Mouse (Mus musculus) cerebellum, adult 11 months (tissue): ENCODE results near the gene Cstad.
A peak's percentile ranks its signal among the peaks of the same experiment; 100 is the strongest.

ENCODE experiments used
- DNase-seq: peaks from one replicate; pipeline ENCODE4 v3.0.0; 2022

Gene Cstad

DNA sequence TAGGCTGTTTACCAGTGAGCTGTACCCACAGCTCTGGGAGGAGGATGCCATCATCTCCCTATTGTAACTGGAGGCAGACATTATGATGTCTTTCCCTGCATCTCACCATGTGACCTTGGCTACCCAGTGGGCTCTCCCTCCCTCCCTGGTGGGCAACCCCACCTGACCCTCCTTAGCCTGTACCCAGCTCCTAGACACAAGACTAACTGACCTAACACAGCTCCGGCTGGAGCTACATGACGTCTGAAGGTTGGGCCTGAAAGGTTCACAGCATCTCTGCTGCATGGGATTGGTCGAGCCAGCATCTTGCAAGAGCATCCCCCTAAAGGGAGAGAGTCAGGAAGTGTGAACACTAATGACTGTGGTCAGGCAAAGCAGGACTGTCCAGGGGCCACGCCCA lies 35.0 kb downstream of the Cstad start:
- DNase-seq: no peak

DNA sequence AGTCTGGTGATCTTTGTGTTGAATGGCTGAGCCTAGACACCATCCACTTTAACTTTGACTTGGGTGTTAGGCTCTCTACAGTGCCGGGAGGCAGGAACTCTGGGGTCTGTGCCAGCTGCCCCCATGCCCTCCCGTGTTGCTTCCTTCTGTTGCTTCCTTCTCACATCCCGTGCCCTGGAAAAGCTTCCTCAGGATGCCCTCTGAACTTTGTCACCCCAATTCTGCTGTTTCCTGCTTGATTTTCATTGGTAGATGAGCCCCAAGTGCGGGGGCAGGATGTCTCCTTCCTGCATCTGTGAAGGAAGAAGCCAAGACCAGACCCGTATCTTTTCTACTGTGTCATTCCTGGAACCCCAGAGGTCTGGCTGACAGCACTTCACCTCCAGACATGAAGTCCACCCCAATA lies 41.4 kb downstream of the Cstad start:
- DNase-seq: no peak

DNA sequence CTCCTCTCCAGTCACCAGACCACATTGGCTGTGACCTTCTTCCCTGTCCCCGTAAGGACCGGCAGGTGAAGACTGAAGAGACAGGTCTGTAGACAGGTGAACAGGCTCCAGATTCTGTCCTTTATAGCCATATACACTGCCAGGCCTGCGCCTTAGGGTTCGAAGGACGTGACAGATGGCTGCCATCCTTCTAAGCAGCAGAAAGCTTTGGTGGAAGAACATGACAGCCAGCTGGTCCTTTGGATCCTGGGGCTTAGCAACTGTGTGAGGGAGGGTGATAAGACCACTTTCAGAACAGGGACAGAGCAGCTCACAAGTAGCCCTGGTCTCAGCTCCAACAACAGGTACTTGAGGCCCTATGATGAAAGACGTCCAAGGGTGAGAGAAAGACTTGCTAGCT lies 43.2 kb downstream of the Cstad start:
- DNase-seq: no peak

DNA sequence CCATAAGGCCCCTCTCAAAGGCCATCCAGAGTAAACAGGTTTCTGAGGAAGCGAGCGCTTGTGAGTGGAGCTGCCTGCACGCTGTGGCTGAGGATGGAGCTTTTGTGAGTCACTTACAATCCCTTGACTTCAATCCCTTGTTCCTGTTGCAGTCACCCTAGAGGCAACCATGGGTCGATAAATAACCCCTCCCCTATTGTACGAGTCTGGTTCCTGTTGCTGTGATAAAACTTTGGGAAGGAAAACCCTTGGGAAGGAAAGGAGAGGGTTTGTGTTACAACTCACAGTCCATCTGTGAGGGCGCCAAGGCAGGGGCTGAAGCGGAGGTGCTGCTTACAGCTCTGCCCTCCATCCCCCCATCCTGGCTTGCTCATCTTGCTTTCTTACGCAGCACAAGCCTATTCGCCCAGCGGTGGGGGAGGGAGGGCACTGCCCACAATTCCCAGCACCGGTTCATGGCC lies 45.2 kb downstream of the Cstad start:
- DNase-seq: no peak

DNA sequence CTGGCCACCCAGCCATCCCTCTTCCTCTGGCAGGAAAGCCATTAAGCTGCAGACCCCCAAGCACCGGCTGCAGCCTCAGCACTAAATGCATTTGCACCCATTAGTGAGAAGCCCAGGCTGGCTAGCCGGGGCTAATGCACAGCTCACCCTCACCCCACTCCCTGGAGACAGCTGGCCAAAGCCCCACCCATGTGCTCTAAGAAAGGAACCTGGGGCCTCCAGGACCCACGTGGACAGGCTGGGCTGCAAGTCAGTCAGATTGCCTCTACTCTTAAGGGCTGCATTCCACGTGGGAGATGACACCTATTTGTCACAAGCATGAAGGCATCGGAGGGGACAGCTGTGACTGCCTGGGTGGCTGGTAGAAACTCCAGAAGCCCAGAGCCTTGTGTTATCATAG lies 48.0 kb downstream of the Cstad start:
- no peak for DNase-seq

DNA sequence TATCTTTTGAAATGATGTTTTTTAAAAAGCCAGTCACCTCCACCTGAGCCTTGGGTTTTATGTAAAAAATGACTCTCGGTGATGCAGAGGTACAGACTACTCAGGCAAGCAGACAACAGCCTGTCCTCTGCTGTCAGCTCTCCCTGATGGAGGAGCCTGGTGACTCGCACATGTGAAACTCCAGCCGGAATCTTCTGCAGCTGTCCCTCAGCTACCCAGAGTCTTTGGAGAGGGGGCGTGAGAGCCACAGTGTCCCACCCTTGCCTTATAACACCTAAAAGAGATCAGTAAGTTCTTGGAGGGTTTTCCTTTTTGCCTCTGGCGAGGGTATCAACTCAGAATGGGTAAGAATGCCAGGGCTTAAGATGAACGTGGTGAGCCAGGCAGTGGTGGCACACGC lies 48.6 kb downstream of the Cstad start:
- DNase-seq: no peak

DNA sequence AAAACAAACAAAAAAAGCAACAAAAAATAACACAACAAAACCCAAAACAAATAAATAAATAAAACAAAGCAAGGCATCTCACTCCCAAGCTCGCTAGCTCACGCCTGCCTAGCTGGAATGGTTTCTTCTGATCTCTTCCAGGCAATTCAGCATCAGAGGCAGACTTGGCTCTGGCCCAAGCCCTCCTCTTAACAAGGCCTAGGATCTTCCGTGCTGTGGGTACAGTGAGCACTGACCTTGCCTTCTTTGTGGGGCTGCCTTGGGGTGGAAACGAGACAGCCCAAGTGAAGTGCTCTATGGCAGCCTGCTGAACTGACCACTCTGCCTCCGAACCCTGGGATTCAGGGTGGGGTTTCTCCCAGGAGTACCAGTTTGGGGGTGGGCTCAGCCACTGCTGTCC lies 52.0 kb downstream of the Cstad start:
- DNase-seq: no peak

DNA sequence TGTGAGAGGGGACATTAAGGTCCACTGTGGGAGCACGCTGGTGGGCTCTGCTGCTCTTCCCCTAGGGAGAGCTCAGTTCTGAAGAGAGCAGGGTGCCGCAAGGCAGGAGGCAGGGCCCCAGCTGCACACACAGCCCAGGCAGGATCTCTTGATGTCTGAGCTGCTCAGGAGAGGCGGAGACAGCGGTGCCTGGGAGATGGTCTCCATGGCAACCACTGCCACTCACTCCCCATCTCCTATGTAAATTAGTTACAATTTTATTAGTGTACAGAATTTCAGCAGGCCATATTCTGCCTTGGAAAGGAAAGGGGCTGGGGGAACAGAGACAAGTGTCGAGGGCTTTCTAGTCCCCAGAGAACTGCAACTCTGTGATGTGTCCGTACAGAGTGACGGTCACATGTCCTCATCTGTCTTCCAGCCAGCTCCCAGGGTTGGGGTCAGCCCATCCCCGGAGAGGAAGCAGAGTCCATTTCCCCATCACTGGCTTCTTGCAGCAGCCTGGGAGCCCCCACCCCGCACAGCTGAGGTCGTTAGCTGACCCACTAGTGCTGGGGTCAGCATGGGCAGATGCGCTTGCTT lies 52.6 kb downstream of the Cstad start:
- DNase-seq: no peak

DNA sequence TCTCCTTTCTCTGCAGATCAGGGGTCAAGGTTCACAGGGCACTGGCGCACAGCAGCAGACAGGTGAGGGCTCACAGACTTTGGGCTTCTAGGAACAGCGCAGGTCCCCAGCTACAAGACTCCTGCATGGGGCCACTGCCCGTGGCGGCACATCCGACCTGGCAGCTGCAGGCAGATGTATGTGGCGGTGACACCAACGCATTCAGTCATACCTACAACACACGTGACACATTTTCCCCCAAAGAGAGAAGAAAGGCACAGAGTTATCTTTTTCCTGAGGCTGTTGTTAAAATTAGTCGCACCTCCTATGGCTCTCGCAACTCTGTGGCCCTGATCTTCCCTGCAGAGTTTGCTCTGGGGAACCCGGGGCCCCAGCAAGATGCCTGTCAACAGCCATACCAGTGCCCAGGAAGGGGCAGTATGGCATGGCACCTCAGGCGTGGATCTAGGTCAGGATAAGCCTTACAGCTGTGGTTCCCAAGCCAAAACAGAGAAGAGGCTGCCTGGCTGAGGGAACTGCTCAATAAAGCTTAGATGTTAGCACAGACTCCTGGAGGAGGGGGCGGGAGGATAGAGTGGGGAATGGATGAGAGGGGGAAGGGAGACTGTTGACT lies 53.1 kb downstream of the Cstad start:
- DNase-seq: no peak

DNA sequence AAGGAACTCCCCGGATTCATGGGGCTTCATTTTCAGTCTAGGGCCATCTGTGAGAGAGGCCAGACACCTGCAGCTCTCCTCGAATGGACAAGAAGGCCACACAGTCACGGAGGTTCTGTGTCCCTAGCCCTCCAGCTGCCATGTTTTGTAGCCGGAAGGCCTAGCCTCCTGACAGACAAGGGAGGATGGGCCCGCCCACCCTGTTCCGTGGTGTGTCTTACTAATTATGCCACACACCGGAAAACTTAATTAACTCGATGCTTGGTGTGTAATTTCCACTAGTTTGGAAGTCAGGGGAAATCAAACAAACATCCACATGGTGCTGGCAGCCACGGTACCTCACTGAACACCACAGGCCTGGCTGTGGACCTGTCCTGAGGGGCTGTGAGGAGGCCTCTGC lies 55.4 kb downstream of the Cstad start:
- DNase-seq: no peak

DNA sequence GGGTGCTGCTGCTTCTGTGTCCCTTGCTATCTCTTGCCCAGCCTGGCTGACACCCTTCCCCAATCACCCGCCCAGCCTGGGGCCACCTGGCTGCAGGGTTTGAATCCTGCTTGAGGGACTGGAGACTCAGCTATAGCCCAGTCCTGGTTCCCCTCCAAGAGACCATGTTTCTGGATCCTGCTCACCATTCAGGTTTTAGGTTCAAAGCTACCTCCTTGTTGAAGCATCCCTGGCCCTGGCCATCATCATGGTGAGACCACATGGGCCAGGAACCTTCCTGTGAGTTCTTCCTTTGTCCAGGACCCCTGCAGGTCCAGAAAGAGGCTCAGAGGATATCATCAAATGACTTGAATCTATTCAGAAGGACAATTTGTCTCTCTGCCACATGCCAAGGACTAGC lies 57.0 kb downstream of the Cstad start:
- no peak for DNase-seq

DNA sequence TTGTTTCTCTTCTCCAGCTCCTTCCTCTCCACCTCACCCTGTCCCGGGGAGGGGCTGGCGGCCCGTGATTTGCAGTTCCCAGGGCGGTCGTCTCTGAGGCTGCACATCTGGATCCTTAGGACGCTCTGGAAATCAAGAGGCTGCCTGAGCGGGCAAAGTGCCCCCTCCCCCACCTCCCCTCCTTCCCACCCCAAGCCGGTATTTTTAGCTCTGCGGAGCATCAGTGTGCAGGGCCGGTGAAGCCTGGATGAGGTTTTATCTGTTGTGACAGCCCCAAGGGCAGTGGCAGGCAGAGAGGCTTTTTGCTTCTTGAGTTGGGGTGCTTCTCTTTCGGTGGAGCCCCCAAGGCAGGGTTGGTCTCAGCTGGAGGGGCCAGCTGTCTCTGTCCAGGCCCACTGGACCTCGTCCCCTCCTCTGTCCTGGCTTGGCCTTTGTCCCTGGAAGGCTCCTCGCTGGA lies 57.8 kb downstream of the Cstad start:
- no peak for DNase-seq

DNA sequence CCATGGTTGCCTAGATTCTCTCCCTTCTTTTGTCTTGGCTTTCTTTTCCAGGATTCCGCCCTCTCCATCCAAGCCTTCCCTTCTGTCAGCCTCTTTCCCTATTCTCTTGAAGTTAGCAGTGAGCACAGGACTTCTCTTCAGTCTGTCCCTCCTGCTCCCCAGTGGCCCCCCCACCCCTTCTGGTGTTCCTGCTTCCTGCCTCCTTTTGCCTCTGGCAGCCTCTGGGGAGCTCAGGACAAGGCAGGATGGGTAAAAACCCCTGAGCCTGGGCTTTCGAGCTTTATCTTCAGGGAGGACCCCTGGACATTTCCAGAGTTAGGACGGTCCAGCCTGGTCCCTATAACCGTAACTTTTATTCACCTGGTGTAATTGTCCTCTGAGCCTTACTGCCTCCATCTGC lies 58.2 kb downstream of the Cstad start:
- DNase-seq: no peak

DNA sequence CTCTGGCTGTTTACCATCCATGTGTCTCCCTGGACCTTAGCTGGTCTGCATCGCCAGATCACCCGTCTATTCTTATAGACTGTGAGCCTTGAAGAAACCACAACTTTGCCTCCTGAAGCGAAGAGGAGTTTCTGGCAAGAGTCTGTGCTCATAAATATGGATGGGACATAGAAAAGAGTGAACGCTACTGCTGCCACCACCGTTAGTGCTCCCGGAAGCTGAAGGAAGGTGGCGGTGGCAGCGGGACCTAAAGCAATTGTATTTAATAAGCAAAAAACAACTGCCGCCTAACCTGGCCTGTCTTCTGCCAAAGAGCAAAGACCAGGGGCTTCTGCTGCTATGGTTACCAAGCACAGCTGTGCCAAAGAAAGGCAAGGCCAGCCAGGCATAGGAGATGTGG lies 59.3 kb downstream of the Cstad start:
- no peak for DNase-seq

DNA sequence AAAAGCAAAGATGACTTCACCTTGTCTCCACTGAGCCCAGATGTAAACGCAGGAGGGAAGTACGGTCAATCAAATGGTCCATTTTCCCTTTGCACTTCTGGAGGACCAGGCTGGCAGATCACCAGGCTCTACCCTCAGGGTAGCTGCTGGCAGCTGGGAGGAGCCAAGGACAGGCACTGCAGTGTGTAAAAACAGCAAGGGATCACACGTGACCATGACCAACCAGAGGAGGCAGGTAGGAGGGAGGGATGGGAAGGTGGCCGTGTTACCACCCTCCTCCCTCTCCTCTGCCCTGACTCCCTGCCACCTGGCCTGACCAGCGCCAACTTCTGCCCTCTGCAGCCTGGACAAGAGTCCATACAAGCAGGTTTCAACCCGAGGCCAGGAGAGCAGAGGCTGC lies 59.7 kb downstream of the Cstad start:
- no peak for DNase-seq

DNA sequence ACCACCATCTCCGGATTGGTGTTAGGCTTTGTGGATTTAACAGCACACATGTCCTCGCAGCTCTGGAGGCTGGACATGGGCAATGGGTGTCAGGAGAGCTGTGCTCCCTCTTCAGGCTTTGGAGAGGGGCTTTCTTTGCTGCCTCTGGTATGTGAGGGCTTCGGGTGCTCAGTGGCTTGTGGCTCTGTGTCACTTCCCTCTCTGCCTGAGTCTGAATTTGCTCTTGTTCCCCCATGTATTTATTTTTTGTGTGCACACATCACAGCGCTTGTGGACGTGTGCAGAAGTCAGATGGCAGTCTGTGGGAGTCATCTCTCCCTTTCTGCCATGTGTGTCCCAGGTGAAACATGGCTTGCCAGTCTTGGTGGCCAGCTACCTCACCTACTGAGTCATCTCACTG lies 60.9 kb downstream of the Cstad start:
- DNase-seq: no peak

DNA sequence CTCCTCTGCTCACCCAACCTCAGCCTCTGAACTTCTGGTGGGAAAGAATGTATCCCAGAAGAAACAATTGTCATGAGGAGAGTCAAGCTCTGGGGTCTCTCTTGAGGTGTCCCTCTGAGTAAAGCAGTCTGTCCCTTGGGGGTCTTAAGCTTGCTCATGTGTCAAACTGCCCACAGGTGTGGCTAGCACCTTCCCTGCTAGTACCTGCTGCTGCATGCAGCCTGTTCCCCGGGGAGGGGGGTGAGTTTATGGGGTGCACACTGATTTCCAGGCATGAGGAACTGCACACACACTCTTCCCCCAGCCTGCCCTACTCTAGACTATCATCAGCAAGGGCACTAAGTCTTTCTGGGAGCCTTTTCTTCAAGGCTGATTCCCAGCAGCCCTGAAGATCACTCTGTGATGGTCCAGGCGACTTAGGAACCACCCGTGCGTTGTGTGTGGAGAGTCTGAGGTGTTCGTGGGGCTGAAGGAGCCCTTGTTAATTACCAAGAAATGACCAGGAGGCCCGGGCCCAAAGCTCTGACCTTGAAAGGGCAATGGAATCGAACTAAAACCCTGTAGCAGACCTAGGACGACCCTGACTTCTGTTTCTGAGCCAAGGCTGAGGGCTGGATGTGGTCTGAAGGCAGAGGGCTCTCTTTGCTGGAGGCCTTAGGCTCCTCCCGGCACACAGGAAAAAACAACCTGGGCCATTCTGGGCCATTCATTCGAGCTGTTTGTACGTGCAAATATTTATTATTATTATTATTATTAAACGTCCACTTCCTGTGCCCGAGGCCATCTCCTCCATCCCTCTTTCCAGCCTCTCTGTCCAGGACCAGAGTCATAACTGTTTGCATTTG lies 62.1 kb downstream of the Cstad start:
- no peak for DNase-seq

DNA sequence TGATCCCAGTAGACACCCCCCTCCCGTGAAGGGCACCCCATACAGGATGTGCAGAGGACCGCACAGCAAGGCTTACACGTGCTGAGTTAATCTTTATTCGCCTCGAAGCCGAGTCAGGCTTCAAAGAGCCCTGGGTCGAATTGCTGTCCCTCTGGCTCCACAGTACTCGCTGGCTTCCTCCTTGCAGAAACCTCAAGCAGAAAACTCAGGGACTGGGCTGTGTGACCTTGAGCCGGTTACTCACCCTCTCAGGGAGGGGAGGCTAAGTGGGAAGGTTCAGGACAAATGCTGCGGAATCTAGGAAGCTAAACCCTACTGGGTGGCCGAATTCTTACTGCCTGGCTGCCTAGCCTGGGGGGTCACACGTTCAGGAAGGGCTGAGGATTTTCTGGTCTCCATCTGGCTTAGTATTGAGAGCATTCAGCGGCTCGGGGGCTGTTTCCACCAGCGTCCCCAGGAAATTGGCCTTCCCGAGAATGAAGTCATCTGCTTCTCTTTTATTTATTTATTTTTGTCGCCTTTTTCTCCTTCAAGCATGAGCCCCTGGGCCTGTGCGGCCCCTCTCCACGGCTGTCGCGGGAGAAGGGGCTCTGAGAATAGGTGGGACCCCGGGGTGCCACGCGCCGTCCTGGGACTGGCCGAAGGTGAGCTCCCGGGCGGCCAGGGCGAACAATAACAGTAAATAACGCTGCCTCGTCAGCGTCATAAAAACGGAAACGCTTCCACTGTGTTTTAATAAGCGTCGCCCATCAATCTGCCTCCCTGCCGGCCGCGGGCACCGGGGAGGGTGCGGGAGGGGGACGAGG lies 63.0 kb downstream of the Cstad start:
- no peak for DNase-seq

DNA sequence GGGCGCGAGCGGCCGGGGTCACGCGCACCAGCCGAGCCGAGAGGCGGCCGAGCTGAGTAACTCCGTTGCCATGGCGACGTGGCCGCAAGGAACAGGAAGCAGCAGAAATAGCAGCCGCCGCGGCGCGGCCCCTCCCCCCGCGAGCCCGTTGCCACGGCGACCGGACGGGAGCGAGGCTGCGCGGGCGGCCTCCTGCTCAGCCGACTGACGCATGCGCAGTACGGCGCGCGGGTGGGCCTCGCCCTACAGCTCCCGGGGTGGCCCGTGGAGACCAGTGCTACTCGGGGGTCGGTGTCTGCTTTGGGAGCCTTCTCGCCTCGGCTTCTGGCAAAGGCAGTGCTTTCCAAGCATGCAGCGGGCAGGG lies 63.6 kb downstream of the Cstad start:
- peak; percentile 100 for DNase-seq
